9 mouse cellular contexts compared by ENCODE assay signal in genomic region chr19:28628416-28628815, GRCm38 (mm10). TPM values are rescaled to one million over a fixed set of nuclear protein-coding genes. Genes with fewer than 3 reads are reported as not detected.
DNase-seq lines count a peak whose midpoint lies in the region; ATAC-seq and TF ChIP-seq lines count a peak whose summit lies in the region.
"Had no signal": no experiment of that assay in that cellular context is flagged by ENCODE, and none has a peak within 500 bp of the region (broad histone marks: within the 10 kb centered on the region; RNA-seq: fewer than 3 reads in every experiment).

No protein-coding gene starts in this region.

- 35% methylated on average over 8 of the region's 8 CpGs for WGBS in lung, embryonic 14.5 days

- H3K27ac ChIP-seq in lung, embryonic 14.5 days (ENCODE audit: low read depth) = no peak overlapping the region

- no peak for ATAC-seq in lung, embryonic 14.5 days (ENCODE audit: insufficient read depth)
- ATAC-seq in granulocyte monocyte progenitor cell, adult 5-6 weeks (replicated peaks; ENCODE audit: poor library complexity, severe bottlenecking) = peak; percentile 68; the same call in 1 of the 2 replicates

- H3K36me3 ChIP-seq in lung, embryonic 14.5 days (ENCODE audit: insufficient read depth) = no peaks in the 10 kb centered on the region
- H3K36me3 ChIP-seq: G1E had no signal

- DNase-seq in cerebellum, postnatal 14 days = peak; percentile 16 to 60
- DNase-seq in cerebellum, adult 9-11 months = no peak
- peak; percentile 68 for DNase-seq in lung, embryonic 14.5 days
- DNase-seq in lung, postnatal 14 days = no peak
- peak; percentile 47 to 49 for DNase-seq in left cerebral cortex, postnatal 14 days (ENCODE audit: low spot score in 2 of 2)
- DNase-seq in spleen, adult 12 weeks (ENCODE audit: low spot score) = no peak
- DNase-seq in urinary bladder, adult 2 months (ENCODE audit: low spot score) = no peak

- no peaks in the 10 kb centered on the region for H3K9me3 ChIP-seq in lung, embryonic 14.5 days (ENCODE audit: low read depth, low read length)
- H3K9me3 ChIP-seq: G1E had no signal

- intact Hi-C loops in left cerebral cortex, postnatal 14 days (cut with DNase I) = loop anchor here (10.0 kb wide), 1 partner anchor 464 kb away; no protein-coding TSS in a partner anchor

- H3K27me3 ChIP-seq in lung, embryonic 14.5 days (ENCODE audit: insufficient read depth, low read length) = no peaks in the 10 kb centered on the region

- no peak overlapping the region for H3K4me2 ChIP-seq in lung, embryonic 14.5 days

- no peak overlapping the region for H3K9ac ChIP-seq in lung, embryonic 14.5 days

- H3K4me1 ChIP-seq in lung, embryonic 14.5 days (ENCODE audit: insufficient read depth) = no peaks in the 10 kb centered on the region

- H3K4me3 ChIP-seq in lung, embryonic 14.5 days (ENCODE audit: low read depth, low read length) = no peak overlapping the region

- peak; percentile 66 for TF ChIP-seq CTCF in lung, embryonic 14.5 days (IDR thresholded peaks at IDR 0.05; ENCODE audit: low read depth)

RNA-seq across cellular contexts. Expression of gene Glis3, which starts 51.5 kb away (rescaled TPM):
- polyA plus RNA-seq in lung, embryonic 14.5 days (2014; fragmentation: Nextera tagmentation; extraction: Ambion mirVana) = 4.0 and 4.7 TPM in 2 replicates
- total RNA-seq in granulocyte monocyte progenitor cell, adult 5-6 weeks (2014; fragmentation: Nextera tagmentation) = 8.9 and 10.0 TPM in 2 replicates
- total RNA-seq in granulocyte monocyte progenitor cell, adult 5-6 weeks (2017) = 3.4 and 4.5 TPM in 2 replicates
- 1 to 10 TPM; 4.6 to 5.0 TPM for total RNA-seq in left cerebral cortex, postnatal 14 days (2021)
- polyA plus RNA-seq in urinary bladder, adult 2 months (2012; rRNA removed) = 2.2 and 3.7 TPM in 2 replicates
- polyA plus RNA-seq: G1E had no signal

Comparison
In these comparisons a context has a peak if more than half of its experiments do, and no peak if none do; other contexts are left out.
1. DNase-seq: peak in cerebellum, postnatal 14 days (2 of 2), lung, embryonic 14.5 days (single experiment) and left cerebral cortex, postnatal 14 days (2 of 2); none in cerebellum, adult 9-11 months (single experiment), lung, postnatal 14 days (single experiment), spleen, adult 12 weeks (single experiment) and urinary bladder, adult 2 months (single experiment).